Mouse (Mus musculus) megakaryocyte, embryonic 14.5 days (primary cell): ENCODE measurements around the gene Klk12.

Experiments
- FLI1 ChIP-seq: IDR thresholded peaks from 2 replicates; pipeline ENCODE4 v1.6.1; 2012; ENCODE audit warnings: low read length, inconsistent platforms, mixed read lengths
- GATA1 ChIP-seq: IDR thresholded peaks from 3 replicates; pipeline ENCODE4 v1.6.1; 2012; ENCODE audit warnings: mixed read lengths, low read length, inconsistent platforms, borderline replicate concordance

DNA sequence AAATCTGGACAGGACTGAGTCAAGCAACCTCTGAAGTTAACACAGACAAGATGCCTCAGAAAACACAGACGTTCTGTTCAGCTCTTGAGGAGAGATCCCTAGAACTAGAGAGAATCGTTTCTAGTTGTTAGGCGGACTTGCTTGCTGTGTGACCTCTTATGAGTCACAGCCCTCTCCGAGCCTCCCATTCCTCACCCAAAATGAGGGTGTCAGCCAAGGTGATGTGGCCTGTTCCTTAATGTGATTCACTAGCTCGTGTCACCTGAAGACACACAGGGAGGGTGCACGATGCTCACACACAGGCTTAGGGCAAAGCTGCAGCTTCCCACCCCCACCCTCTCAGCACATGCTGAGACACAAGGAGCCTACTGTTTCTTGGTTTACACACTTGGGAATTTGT, 11.5 kb downstream of the Klk12 start:
- TF ChIP-seq GATA1 (no peak), FLI1 (no peak)
